Mouse (Mus musculus) kidney, adult 2 months (tissue): Measurements from ENCODE around the gene Inpp4a. TPM values are rescaled to one million over a fixed set of nuclear protein-coding genes. Genes with fewer than 3 reads are reported as not detected.

Experiments
- DNase-seq: peaks from one replicate; pipeline ENCODE4 v3.0.0; 2021
- H3K27ac ChIP-seq: fragments of 200-500 bp; 2 replicates; pipeline ENCODE4 v1.5.1; 2012; ENCODE audit warnings: low read depth, low read length, control low read depth, inconsistent platforms; ENCODE audit not compliant: insufficient read depth
- H3K27me3 ChIP-seq: fragments of 200-500 bp; replicated peaks from 2 replicates; pipeline ENCODE4 v1.6.1; 2012; ENCODE audit warnings: mild to moderate bottlenecking, moderate library complexity, low read length, inconsistent platforms; ENCODE audit not compliant: control insufficient read depth, insufficient read depth
- H3K36me3 ChIP-seq: fragments of 200-500 bp; 2 replicates; pipeline ENCODE4 v1.6.1; 2012; ENCODE audit warnings: mild to moderate bottlenecking, moderate library complexity, low read length, inconsistent platforms; ENCODE audit not compliant: control insufficient read depth, insufficient read depth
- H3K4me1 ChIP-seq: fragments of 200-500 bp; 2 replicates; pipeline ENCODE4 v1.6.1; 2011; ENCODE audit warnings: low read length; ENCODE audit not compliant: control insufficient read depth, insufficient read depth
- H3K4me3 ChIP-seq: fragments of 200-500 bp; 2 replicates; pipeline ENCODE4 v1.5.1; 2011; ENCODE audit warnings: mild to moderate bottlenecking, low read depth, low read length, control low read depth; ENCODE audit not compliant: insufficient read depth
- CTCF ChIP-seq: fragments of 200-500 bp; conservative IDR thresholded peaks from 2 replicates; pipeline ENCODE4 v1.5.1; 2011; ENCODE audit warnings: low read depth, mild to moderate bottlenecking, control low read depth, low read length, moderate library complexity, mixed read lengths; ENCODE audit not compliant: insufficient read depth, insufficient read length
- POLR2A ChIP-seq: fragments of 200-500 bp; IDR thresholded peaks from one replicate; pipeline ENCODE4 v1.6.1; 2011; ENCODE audit warnings: low read depth, low read length, control low read depth
- WGBS: fragments of 180-500 bp; shearing (Covaris S2); methylation state at CpG from one replicate; pipeline ENCODE4 v1.1.7; 2018; 5-methylcytosine and 5-hydroxymethylcytosine counted together
- polyA plus RNA-seq: library from polyadenylated mRNA; depleted of rRNA; stranded (reverse); fragments of >200 nt; gene quantifications from 2 replicates; pipeline ENCODE4 v1.2.3, GENCODE M21; 2012

Gene Inpp4a
- polyA plus RNA-seq, 1 experiment: 7.5 TPM

DNA sequence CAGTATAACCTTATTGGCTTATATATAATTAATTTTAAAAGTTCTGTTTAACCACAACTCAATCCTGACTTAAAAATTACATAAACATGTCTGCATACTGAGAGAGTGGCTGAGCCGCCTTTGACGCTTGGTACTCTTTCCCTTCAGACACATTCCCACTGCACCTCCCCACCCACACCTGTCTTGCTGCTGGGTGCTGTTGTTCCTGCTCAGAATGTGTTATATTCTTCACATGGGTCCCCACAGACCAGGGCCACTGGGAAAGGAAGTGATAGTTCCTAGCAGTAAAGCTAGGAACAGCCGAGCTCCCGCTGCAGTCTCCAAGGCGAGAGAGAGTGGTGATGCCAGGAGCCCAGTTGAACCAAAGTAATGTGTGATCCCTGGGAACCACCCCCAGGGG is 78.4 kb downstream of the Inpp4a start:
- DNase-seq: no peak
- Histone ChIP-seq H3K4me1 (no peaks in the 10 kb centered on the region), H3K27ac (no peak overlapping the region), H3K27me3 (no peaks in the 10 kb centered on the region), H3K4me3 (no peak overlapping the region), H3K36me3 (no peaks in the 10 kb centered on the region)
- no peak for TF ChIP-seq CTCF
- TF ChIP-seq POLR2A: no peak
- 97% methylated on average over 5 of the region's 5 CpGs for WGBS

GRCm38 (mm10) chr1:37379536-37379935 is 79.9 kb downstream of the Inpp4a start:
- no peak for TF ChIP-seq CTCF
- TF ChIP-seq POLR2A: no peak
- no peaks in the 10 kb centered on the region for H3K36me3 ChIP-seq
- 77% methylated on average over 4 of the region's 4 CpGs for WGBS
- no peak overlapping the region for H3K4me3 ChIP-seq
- no peaks in the 10 kb centered on the region for H3K4me1 ChIP-seq
- H3K27ac ChIP-seq: no peak overlapping the region
- H3K27me3 ChIP-seq: no peaks in the 10 kb centered on the region
- DNase-seq: no peak

DNA sequence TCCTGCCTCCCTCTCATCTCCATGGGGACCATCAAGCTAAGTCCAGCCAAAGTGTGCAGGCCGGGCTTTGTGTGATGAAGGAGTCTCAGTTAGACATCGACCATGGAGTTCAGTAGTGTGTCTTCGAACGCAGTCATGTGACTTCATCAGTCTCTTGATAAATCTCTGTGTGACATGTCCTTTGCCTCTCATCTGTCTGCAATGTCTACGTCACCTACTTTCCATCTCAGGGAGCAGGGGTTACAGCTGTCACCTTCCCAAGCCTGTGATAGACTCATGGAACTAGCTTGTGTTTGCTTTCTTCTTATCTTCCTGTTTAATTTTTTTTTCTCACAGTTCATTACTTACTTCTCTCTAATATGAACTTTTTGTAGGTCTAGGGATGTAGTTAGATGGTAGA is 81.2 kb downstream of the Inpp4a start:
- 93% methylated on average over 5 of the region's 5 CpGs for WGBS
- Histone ChIP-seq H3K36me3 (no peaks in the 10 kb centered on the region), H3K4me1 (no peaks in the 10 kb centered on the region), H3K27ac (no peak overlapping the region), H3K27me3 (no peaks in the 10 kb centered on the region), H3K4me3 (no peak overlapping the region)
- DNase-seq: no peak
- TF ChIP-seq CTCF (no peak), POLR2A (no peak)

DNA sequence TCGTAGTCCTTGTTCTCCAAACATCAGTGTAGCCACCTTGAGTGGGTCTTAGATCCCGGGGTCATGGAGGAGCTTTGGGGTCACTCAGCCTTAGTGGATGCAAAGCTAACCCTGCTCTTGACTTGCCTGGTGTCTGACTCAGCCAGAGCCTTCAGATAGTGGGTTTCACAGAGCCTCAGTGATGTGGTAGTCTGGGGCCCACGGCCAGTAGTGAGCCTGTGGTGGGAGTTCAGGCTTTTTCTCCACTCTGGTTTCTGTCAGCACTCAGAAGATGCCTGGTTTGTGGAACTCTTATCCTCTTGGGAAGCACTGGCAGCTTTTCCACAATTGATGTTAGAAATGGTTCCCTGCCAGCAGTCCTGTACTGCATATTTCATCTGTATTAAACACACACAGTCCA is 84.6 kb downstream of the Inpp4a start:
- Histone ChIP-seq H3K27me3 (no peaks in the 10 kb centered on the region), H3K36me3 (no peaks in the 10 kb centered on the region), H3K4me1 (no peaks in the 10 kb centered on the region), H3K27ac (no peak overlapping the region), H3K4me3 (no peak overlapping the region)
- WGBS: 84% methylated on average over 3 of the region's 3 CpGs
- TF ChIP-seq CTCF (no peak), POLR2A (no peak)
- DNase-seq: no peak

DNA sequence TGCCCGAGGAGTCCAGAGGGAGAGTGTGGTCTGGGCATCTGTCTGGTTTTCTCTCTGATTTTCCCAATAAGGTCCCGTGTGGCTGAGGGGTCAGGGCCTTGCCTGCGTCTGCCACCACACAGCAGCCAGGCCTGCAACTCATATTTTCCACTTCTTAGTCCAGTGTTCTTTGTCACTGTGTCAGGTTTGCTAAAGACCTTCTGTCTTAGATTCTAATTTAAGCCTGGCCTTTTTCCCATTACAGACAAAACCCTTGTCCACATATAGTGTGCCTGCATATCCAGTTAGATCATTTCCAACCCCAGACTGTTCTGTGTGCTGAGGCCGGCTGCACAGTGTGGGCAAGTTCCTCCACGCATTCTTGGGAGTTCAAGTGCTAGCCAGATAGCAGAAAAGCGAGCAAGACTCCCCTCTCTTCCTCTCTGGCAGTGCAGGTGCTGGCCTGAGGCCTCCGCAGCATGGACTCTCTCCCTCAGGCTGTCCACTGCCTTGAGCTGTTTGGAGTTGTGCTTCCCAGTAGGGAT is 86.8 kb downstream of the Inpp4a start:
- H3K27ac ChIP-seq: no peak overlapping the region
- TF ChIP-seq POLR2A (no peak), CTCF (no peak)
- no peaks in the 10 kb centered on the region for H3K36me3 ChIP-seq
- WGBS: 88% methylated on average over 7 of the region's 7 CpGs
- no peaks in the 10 kb centered on the region for H3K27me3 ChIP-seq
- H3K4me1 ChIP-seq: no peaks in the 10 kb centered on the region
- H3K4me3 ChIP-seq: no peak overlapping the region
- DNase-seq: no peak

- H3K36me3 ChIP-seq: no peaks in the 10 kb centered on the region
- H3K4me3 ChIP-seq: no peak overlapping the region
- WGBS: 88% methylated on average over 5 of the region's 5 CpGs
Observed at GRCm38 (mm10) chr1:37393174-37393573, 93.5 kb downstream of the Inpp4a start.

GRCm38 (mm10) chr1:37396481-37396880 is 96.8 kb downstream of the Inpp4a start:
- no peak for TF ChIP-seq CTCF
- no peak for TF ChIP-seq POLR2A
- 67% methylated on average over 1 of the region's 1 CpGs for WGBS
- Histone ChIP-seq H3K27ac (no peak overlapping the region), H3K4me3 (no peak overlapping the region), H3K27me3 (no peaks in the 10 kb centered on the region), H3K4me1 (peaks cover 5% of the 10 kb centered on the region; the same call in 1 of the 2 replicates), H3K36me3 (no peaks in the 10 kb centered on the region)
- DNase-seq: peak; percentile 74

More at GRCm38 (mm10) chr1:37393174-37393573, 93.5 kb downstream of the Inpp4a start:
- Histone ChIP-seq H3K27me3 (no peaks in the 10 kb centered on the region), H3K27ac (no peak overlapping the region), H3K4me1 (peaks cover 5% of the 10 kb centered on the region; the same call in 1 of the 2 replicates)
- no peak for TF ChIP-seq POLR2A
- TF ChIP-seq CTCF: no peak
- DNase-seq: no peak
